Mouse (Mus musculus): Measurements from ENCODE around the gene Camk1d. TPM values are rescaled to one million over a fixed set of nuclear protein-coding genes. Genes with fewer than 3 reads are reported as not detected.

The Camk1d gene
- polyA plus RNA-seq, 2 experiments = 4.9 to 7.7 TPM

GRCm38 (mm10) chr2:5352821-5353522, 361.3 kb downstream of the Camk1d start:
- Histone ChIP-seq H3K9ac (ENCODE audit: low read depth, low read length, severe bottlenecking) (no peak overlapping the region), H3K36me3 (ENCODE audit: control insufficient read depth, insufficient read depth, low read length) (no peaks in the 10 kb centered on the region), H3K9me3 (ENCODE audit: control insufficient read depth, low read length) (no peaks in the 10 kb centered on the region), H3K27ac (replicated peaks; ENCODE audit: low read depth, low read length) (no peak overlapping the region), H3K4me3 (replicated peaks; ENCODE audit: low read length) (no peak overlapping the region), H3K4me2 (replicated peaks; ENCODE audit: low read depth, low read length, severe bottlenecking) (no peak overlapping the region), H3K4me1 (ENCODE audit: control insufficient read depth, insufficient read depth, low read length) (no peaks in the 10 kb centered on the region), H3K27me3 (ENCODE audit: control insufficient read depth, insufficient read depth, low read length) (no peaks in the 10 kb centered on the region)
- no peak for TF ChIP-seq POLR2A (IDR thresholded peaks at IDR 0.05; ENCODE audit: borderline replicate concordance, extremely low read depth, insufficient read depth, insufficient read length)
- WGBS = 83% methylated on average over 13 of the region's 13 CpGs
- ATAC-seq (ENCODE audit: low FRiP score, low read depth) (no peak), DNase-seq (ENCODE audit: low spot score) (no peak)

- H3K36me3 ChIP-seq (ENCODE audit: control insufficient read depth, insufficient read depth, low read length) = no peaks in the 10 kb centered on the region
- H3K4me3 ChIP-seq (replicated peaks; ENCODE audit: low read length) = no peak overlapping the region
- H3K9ac ChIP-seq (ENCODE audit: low read depth, low read length, severe bottlenecking) = no peak overlapping the region
- H3K27me3 ChIP-seq (ENCODE audit: control insufficient read depth, insufficient read depth, low read length) = no peaks in the 10 kb centered on the region
- TF ChIP-seq POLR2A (IDR thresholded peaks at IDR 0.05; ENCODE audit: borderline replicate concordance, extremely low read depth, insufficient read depth, insufficient read length) = no peak
- no peaks in the 10 kb centered on the region for H3K9me3 ChIP-seq (ENCODE audit: control insufficient read depth, low read length)
- H3K27ac ChIP-seq (replicated peaks; ENCODE audit: low read depth, low read length) = no peak overlapping the region
- peak; percentile 33 for DNase-seq (ENCODE audit: low spot score)
- WGBS = 32% methylated on average over 9 of the region's 9 CpGs
- ATAC-seq (ENCODE audit: low FRiP score, low read depth) = no peak
- no peak overlapping the region for H3K4me2 ChIP-seq (replicated peaks; ENCODE audit: low read depth, low read length, severe bottlenecking)
- H3K4me1 ChIP-seq (ENCODE audit: control insufficient read depth, insufficient read depth, low read length) = 0 out of 2 replicates have a peak, but pooled peaks cover 4% of the 10 kb centered on the region
These were observed 369.0 kb downstream of the Camk1d start for GRCm38 (mm10) chr2:5345344-5345743.

GRCm38 (mm10) chr2:5327533-5328250, 386.6 kb downstream of the Camk1d start:
- Histone ChIP-seq H3K9me3 (ENCODE audit: control insufficient read depth, low read length) (no peaks in the 10 kb centered on the region), H3K27ac (replicated peaks; ENCODE audit: low read depth, low read length) (no peak overlapping the region), H3K36me3 (ENCODE audit: control insufficient read depth, insufficient read depth, low read length) (no peaks in the 10 kb centered on the region), H3K4me1 (ENCODE audit: control insufficient read depth, insufficient read depth, low read length) (no peaks in the 10 kb centered on the region), H3K4me3 (replicated peaks; ENCODE audit: low read length) (no peak overlapping the region), H3K27me3 (ENCODE audit: control insufficient read depth, insufficient read depth, low read length) (no peaks in the 10 kb centered on the region), H3K9ac (ENCODE audit: low read depth, low read length, severe bottlenecking) (no peak overlapping the region), H3K4me2 (replicated peaks; ENCODE audit: low read depth, low read length, severe bottlenecking) (no peak overlapping the region)
- DNase-seq (ENCODE audit: low spot score) = no peak
- no peak for TF ChIP-seq POLR2A (IDR thresholded peaks at IDR 0.05; ENCODE audit: borderline replicate concordance, extremely low read depth, insufficient read depth, insufficient read length)
- ATAC-seq (ENCODE audit: low FRiP score, low read depth) = no peak
- 83% methylated on average over 12 of the region's 12 CpGs for WGBS

- Histone ChIP-seq H3K9ac (ENCODE audit: low read depth, low read length, severe bottlenecking) (no peak overlapping the region), H3K36me3 (ENCODE audit: control insufficient read depth, insufficient read depth, low read length) (no peaks in the 10 kb centered on the region), H3K27ac (replicated peaks; ENCODE audit: low read depth, low read length) (no peak overlapping the region), H3K4me1 (ENCODE audit: control insufficient read depth, insufficient read depth, low read length) (no peaks in the 10 kb centered on the region), H3K4me3 (replicated peaks; ENCODE audit: low read length) (no peak overlapping the region), H3K4me2 (replicated peaks; ENCODE audit: low read depth, low read length, severe bottlenecking) (no peak overlapping the region), H3K27me3 (ENCODE audit: control insufficient read depth, insufficient read depth, low read length) (no peaks in the 10 kb centered on the region), H3K9me3 (ENCODE audit: control insufficient read depth, low read length) (no peaks in the 10 kb centered on the region)
- DNase-seq (ENCODE audit: low spot score) = no peak
- WGBS = 69% methylated on average over 3 of the region's 3 CpGs
- no peak for TF ChIP-seq POLR2A (IDR thresholded peaks at IDR 0.05; ENCODE audit: borderline replicate concordance, extremely low read depth, insufficient read depth, insufficient read length)
- ATAC-seq (ENCODE audit: low FRiP score, low read depth) = no peak
These were observed 389.5 kb downstream of the Camk1d start for GRCm38 (mm10) chr2:5324806-5325205.

GRCm38 (mm10) chr2:5321660-5322295, 392.5 kb downstream of the Camk1d start:
- H3K4me1 ChIP-seq (ENCODE audit: control insufficient read depth, insufficient read depth, low read length) = no peaks in the 10 kb centered on the region
- TF ChIP-seq POLR2A (IDR thresholded peaks at IDR 0.05; ENCODE audit: borderline replicate concordance, extremely low read depth, insufficient read depth, insufficient read length) = no peak
- WGBS = 75% methylated on average over 8 of the region's 8 CpGs

More at GRCm38 (mm10) chr2:5321660-5322295, 392.5 kb downstream of the Camk1d start:
- Histone ChIP-seq H3K9me3 (ENCODE audit: control insufficient read depth, low read length) (no peaks in the 10 kb centered on the region), H3K27ac (replicated peaks; ENCODE audit: low read depth, low read length) (no peak overlapping the region), H3K9ac (ENCODE audit: low read depth, low read length, severe bottlenecking) (no peak overlapping the region), H3K4me2 (replicated peaks; ENCODE audit: low read depth, low read length, severe bottlenecking) (no peak overlapping the region), H3K27me3 (ENCODE audit: control insufficient read depth, insufficient read depth, low read length) (no peaks in the 10 kb centered on the region), H3K4me3 (replicated peaks; ENCODE audit: low read length) (no peak overlapping the region), H3K36me3 (ENCODE audit: control insufficient read depth, insufficient read depth, low read length) (no peaks in the 10 kb centered on the region)
- DNase-seq (ENCODE audit: low spot score) = no peak
- ATAC-seq (ENCODE audit: low FRiP score, low read depth) = no peak

All from limb, embryonic 14.5 days (tissue).